Mouse (Mus musculus) G1E (cell line): ENCODE data around the gene Fbxo47.

Experiments used
- CTCF ChIP-seq: IDR thresholded peaks from 2 replicates; pipeline ENCODE4 v1.5.1; 2012; ENCODE audit warnings: low read depth, low read length, inconsistent platforms, mixed read lengths
- GATA1 ChIP-seq: IDR thresholded peaks from 2 replicates; pipeline ENCODE4 v1.6.1; 2012; ENCODE audit warnings: borderline replicate concordance, low read length, inconsistent platforms, mixed read lengths
- GATA2 ChIP-seq: IDR thresholded peaks from 2 replicates; pipeline ENCODE4 v1.6.1; 2012; ENCODE audit warnings: low read depth, low read length, inconsistent platforms, borderline replicate concordance
- TAL1 ChIP-seq: conservative IDR thresholded peaks from 2 replicates; pipeline ENCODE4 v1.6.1; 2012; ENCODE audit warnings: low read depth, low read length, inconsistent platforms, mixed read lengths

- TF ChIP-seq CTCF (no peak), GATA1 (no peak), GATA2 (no peak), TAL1 (no peak)
These were observed 72.2 kb downstream of the Fbxo47 start for GRCm38 (mm10) chr11:97811569-97812362.
